Mouse (Mus musculus) lung, postnatal 0 days (tissue): ENCODE data around the gene Sestd1.

Source experiments
- CTCF ChIP-seq: IDR thresholded peaks from 2 replicates; pipeline ENCODE4 v1.5.1; 2016; ENCODE audit warnings: antibody characterized with exemption, mild to moderate bottlenecking
- EP300 ChIP-seq: IDR thresholded peaks from 2 replicates; pipeline ENCODE4 v1.6.1; 2016; ENCODE audit warnings: antibody characterized with exemption, mild to moderate bottlenecking, control low read depth

DNA sequence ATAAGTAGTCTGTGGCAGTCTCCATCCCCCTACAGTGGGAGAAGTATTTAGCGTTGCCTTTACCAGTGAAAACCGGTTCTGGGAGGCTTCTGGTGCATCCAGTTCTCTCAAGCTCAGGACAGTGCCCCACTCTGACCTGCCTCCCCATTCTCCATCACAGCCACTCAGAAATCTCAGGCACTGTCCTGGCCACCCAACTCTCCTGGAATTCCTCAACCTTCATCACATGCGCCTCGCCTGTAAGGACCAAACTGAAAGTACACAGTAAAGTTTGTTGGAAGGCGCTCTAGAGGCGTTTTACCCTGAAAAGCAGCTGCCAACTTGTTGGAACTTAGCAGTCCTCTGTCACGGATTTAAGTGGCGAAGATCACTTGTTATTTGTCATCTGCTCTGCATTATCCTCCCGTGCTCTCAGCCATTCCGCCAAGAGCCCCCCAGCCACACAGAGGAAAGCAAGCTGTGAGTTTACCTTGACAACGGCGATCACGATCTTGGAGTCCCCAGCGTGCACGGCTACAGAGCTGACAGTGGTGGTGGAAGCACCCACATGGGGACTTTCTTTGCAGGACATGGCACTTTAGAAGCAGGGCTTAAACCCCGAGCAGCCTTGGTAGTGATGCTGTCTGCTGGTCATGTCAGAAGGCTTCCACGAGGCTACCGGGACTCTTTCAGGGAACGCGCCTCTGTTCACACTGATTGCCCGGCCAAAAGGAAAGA lies 110.3 kb downstream of the Sestd1 start:
- TF ChIP-seq CTCF (no peak), EP300 (no peak; the same call in 1 of the 2 replicates)
